Mouse (Mus musculus) T-helper 17 cell (primary cell): Measurements from ENCODE around the gene Wtip.
"Not testable (repeated sequence)": the region's sequence is repeated elsewhere in the genome, so short reads cannot be mapped to it uniquely, and the experiment has no call there.

ENCODE experiments used
- in situ Hi-C, 2 experiments: fragments of 300-600 bp; cut with MboI, MseI; formaldehyde crosslinking; loops; 1 replicate in 1 of 2; 2 replicates in 1 of 2; pipeline ENCODE4 v1.15.1; 2025; ENCODE audit warnings: high pct_unique_total_duplicates in 2 of 2

The Wtip gene

DNA sequence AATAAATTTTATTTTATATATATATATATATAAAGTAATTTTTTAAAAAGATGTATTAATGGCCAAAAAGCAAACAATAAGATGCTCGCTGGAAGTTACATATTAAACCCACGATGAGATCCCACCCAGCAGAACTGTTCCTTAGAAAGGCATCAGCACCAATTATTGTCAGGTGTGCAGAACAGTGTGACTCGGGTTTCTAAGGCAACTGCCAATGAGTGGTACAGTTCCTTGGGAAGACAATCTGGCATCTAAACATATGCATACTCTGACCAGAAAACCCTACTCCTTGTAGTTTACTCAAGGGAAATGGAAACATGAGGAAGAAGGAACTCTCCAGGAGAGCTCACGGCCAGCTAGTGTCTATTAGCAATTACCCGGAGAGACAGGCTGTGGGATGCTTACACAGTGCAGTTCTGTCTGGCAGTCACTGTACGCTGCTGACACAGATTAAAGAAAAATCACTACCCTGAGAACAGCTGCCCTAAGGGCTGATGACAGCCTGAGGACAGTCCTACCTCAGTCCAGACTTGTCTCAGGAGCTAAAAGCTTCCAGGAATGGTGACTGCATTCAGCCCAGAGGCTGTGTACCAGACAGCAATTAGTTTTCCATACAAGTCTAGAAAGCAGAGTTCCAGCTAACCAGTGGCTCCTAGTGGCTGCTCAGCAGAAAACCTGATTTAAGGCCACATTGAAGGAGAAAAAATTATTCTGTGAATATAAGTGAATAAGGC is 9.9 kb downstream of the Wtip start:
- in situ Hi-C loops: loop anchor here in 1 of 2 experiments (5.0 kb wide), 1 partner anchor 66 kb away; no protein-coding TSS in a partner anchor

DNA sequence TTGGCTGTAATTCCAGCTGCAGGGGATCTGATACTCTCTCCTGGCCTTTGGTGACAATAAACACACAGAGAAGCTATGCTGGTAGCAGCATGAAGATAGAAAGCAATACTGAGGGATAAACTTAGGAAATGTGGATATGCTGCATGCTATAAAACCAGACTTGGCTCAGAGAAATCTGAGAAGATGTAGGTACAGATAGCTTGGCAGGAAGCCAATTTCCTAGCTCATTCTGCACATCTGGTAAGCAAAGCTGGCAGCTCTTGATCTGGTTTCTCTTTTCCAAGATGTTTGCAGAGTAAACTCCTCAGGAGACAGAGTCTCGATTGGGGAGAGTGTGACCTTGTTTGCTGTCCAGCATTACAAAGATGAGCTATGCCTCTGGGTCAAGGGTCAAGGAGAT is 12.4 kb downstream of the Wtip start:
- in situ Hi-C loops: loop anchor here in 1 of 2 experiments (5.0 kb wide), 1 partner anchor 63 kb away; no protein-coding TSS in a partner anchor

DNA sequence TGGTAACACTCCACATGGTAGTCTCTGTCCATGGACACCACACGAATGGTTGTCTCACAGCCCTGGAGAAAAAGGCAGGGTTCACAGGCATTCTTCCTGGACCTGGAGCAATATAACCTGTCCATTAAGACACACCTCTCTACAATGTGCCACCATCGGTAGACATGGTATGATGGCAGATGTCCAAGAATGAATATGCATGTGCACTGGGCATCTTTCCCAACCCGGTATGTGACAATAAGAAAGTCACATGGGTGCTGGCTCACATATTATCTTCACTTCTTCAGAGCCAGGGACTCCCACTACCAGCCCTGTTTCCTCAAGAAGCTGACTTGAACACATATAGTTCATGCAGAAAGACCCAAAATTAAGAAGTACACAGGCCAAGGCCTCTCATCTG is 16.5 kb downstream of the Wtip start:
- in situ Hi-C loops: no loop called here

DNA sequence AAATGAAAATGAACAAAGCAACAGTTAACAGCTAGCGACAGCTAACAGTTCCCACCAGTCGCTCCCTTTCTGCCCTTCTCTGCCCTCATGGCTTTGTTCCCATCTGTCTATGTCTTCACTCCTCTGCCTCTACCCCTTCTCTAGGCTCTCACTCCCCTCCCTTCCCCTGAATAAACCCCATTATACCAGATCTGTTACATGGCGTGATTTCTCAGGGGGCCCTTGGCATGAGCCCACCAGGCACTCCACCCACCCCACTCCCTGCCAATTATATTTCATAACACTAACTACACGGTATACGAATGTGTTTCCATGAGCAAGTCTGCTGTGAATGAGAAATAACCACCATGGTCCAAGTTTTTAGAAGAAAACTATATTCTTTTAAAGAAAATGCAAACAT is 23.9 kb downstream of the Wtip start:
- in situ Hi-C loops: no loop called here

DNA sequence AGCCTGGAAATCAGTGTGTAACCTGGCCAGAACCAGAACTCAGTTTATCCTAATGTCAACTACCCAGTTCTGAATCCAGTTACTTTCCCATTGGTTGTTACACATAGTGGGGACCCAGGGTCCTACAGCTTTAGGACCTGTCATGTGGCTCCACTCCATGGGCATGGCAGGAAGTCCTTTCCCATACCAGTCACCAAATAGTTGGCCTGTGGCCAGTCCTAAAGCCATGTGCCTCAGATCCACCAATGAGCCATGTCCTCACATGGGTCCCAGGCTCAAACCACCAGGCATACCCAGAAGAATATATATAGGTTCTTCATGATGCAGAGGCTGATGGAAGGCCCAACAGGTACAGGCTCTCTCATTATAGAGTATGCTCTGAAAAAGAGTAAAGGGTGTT is 31.8 kb downstream of the Wtip start:
- in situ Hi-C loops: no loop called here

DNA sequence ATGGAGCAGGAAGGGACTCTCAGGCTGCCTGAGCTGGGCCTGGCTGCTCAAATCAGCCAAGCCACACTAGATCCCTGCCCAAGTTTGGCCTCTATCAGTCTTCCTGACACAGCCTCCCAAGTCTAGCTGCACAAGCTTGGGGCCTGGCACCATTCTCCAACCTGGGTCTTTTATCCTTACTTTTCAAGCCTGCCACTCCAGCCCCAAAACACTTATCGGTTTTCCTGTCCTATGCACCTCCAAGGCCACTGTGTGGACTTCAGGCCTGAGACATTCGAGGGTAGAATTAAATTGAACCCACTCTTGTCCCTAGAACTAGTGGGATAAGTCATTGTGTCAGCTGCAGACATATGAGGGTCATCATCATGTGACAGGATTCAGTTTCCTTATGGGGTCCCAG is 33.1 kb downstream of the Wtip start:
- in situ Hi-C loops: no loop called here

DNA sequence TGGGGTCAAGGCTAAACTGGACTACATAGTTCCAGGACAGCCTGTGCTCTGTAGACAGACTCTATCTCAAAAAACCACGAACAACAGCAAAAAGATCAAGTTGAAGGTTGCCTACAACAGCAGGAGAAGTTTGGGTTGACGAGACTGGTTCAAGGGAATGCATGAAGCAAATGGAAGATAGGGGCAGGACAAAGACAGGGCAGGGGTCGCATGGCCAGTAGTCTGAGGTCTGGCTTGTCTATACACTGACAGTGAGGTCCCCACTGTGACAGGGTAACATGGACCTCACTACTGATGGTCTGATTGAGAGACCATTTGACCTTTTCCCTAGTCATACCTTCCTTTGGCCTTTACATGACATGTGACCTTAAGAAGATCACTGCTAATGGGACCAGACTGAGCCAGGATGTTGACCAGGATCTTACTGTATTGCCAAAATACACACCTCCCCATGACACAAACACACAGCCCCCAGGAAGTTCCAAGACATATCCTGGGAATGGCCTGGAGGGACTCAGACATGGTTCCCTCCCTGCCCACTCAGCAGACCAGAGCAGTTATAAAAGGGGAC is 38.1 kb downstream of the Wtip start, which contains the start of gene Scgb1b30:
Gene Scgb1b30, plus strand, starts transcription at position 521 of the 571 bp plus-strand sequence.
- in situ Hi-C loops: no loop called here

DNA sequence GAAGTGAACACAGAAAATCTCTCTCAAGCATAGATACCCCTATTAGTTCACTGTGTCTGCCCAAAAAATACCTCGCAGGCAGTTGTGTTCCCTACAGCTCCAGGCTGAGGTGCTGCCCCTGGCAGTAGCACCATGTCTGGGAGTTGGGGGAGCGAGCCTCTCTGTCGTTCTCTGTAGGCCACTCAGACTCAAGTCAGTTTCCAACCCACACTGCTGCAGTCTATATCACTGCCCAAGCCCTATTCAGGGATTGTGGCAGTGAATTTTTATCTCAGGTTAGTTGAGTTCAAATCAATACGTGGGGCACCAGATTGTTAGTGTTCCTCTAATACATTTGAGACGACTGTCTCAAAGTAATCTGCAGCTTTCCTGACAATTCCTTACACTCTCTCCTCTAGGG is 64.9 kb downstream of the Wtip start:
- in situ Hi-C loops: not testable (repeated sequence)
